Mouse (Mus musculus): ENCODE results near the gene Psmd1.

DNA sequence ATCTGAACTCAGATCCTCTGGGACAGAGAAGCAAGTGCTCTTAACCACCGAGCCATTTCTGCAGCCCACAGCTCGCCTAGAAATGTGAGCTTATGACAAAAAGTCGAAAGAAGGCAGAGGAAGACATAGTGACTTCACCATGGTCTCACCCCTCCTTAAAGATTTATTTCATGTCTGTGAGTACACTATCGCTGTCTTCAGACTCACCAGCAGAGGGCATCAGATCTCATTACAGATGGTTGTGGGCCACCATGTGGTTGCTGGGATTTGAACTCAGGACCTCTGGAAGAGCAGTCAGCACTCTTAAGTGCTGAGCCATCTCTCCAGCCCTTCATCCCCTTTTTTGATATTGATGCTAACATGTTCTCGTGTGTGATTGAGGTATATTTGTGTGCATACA, 110.4 kb downstream of the Psmd1 start:
- no peak for TF ChIP-seq CTCF (conservative IDR thresholded peaks at IDR 0.05; ENCODE audit: insufficient read depth, insufficient read length, low read depth, low read length)
- TF ChIP-seq POLR2A (IDR thresholded peaks at IDR 0.05; ENCODE audit: low read depth, low read length): no peak
